ENCODE assay signal across 9 mouse cellular contexts in genomic region chr9:29642997-29643657, GRCm38 (mm10).
DNase-seq lines count a peak whose midpoint lies in the region; ATAC-seq lines count a peak whose summit lies in the region.
"Had no signal": no experiment of that assay in that cellular context is flagged by ENCODE, and none has a peak within 500 bp of the region (broad histone marks: within the 10 kb centered on the region; RNA-seq: fewer than 3 reads in every experiment).

No protein-coding gene starts in this region.

- H3K27me3 ChIP-seq in limb, embryonic 10.5 days (ENCODE audit: low read depth, poor library complexity, severe bottlenecking): peaks cover 24% of the 10 kb centered on the region
- H3K27me3 ChIP-seq in neural tube, embryonic 12.5 days (replicated peaks): no peaks in the 10 kb centered on the region
- H3K27me3 ChIP-seq: embryonic facial prominence, embryonic 15.5 days had no signal

- H3K4me3 ChIP-seq in limb, embryonic 10.5 days: no peak overlapping the region
- no peak overlapping the region for H3K4me3 ChIP-seq in neural tube, embryonic 12.5 days
- H3K4me3 ChIP-seq: embryonic facial prominence, embryonic 15.5 days had no signal

- no peak overlapping the region for H3K4me2 ChIP-seq in neural tube, embryonic 12.5 days (replicated peaks)
- H3K4me2 ChIP-seq: embryonic facial prominence, embryonic 15.5 days had no signal

- WGBS in limb, embryonic 10.5 days: 26% methylated on average over 11 of the region's 11 CpGs
- 21% methylated on average over 11 of the region's 11 CpGs for WGBS in neural tube, embryonic 12.5 days

- H3K36me3 ChIP-seq in limb, embryonic 10.5 days: no peaks in the 10 kb centered on the region
- H3K36me3 ChIP-seq in neural tube, embryonic 12.5 days: no peaks in the 10 kb centered on the region
- H3K36me3 ChIP-seq: embryonic facial prominence, embryonic 15.5 days had no signal

- H3K4me1 ChIP-seq in limb, embryonic 10.5 days: peaks cover 40% of the 10 kb centered on the region
- 0 out of 2 replicates have a peak, but pooled peaks cover 5% of the 10 kb centered on the region for H3K4me1 ChIP-seq in neural tube, embryonic 12.5 days

- peak; percentile 45 for ATAC-seq in neural tube, embryonic 12.5 days (ENCODE audit: low FRiP score, low read depth)

- H3K9ac ChIP-seq in neural tube, embryonic 12.5 days: no peak overlapping the region
- H3K9ac ChIP-seq: embryonic facial prominence, embryonic 15.5 days had no signal

- peak; percentile 58 for DNase-seq in urinary bladder, postnatal 25 days (ENCODE audit: low spot score)
- no peak for DNase-seq in urinary bladder, postnatal 4 days (ENCODE audit: low spot score in 2 of 2)
- DNase-seq in cerebellum, adult 9-11 months: peak; percentile 85
- peak; percentile 57 to 94 for DNase-seq in frontal cortex, adult 2 months (ENCODE audit: extremely low spot score in 1 of 2, low spot score in 1 of 2)
- DNase-seq in kidney, adult 8-10 months: peak; percentile 10 to 60
- peak; percentile 89 for DNase-seq in limb, embryonic 10.5 days (ENCODE audit: low spot score)
- DNase-seq in thymus, postnatal 36 days: peak; percentile 9 to 11

- H3K9me3 ChIP-seq in limb, embryonic 10.5 days (replicated peaks): no peaks in the 10 kb centered on the region
- H3K9me3 ChIP-seq in neural tube, embryonic 12.5 days: no peaks in the 10 kb centered on the region
- H3K9me3 ChIP-seq: embryonic facial prominence, embryonic 15.5 days had no signal

- no peak overlapping the region for H3K27ac ChIP-seq in limb, embryonic 10.5 days
- no peak overlapping the region for H3K27ac ChIP-seq in neural tube, embryonic 12.5 days
- H3K27ac ChIP-seq: embryonic facial prominence, embryonic 15.5 days had no signal

Comparison
In these comparisons a context has a peak if more than half of its experiments do, and no peak if none do; other contexts are left out.
1. DNase-seq: peak in urinary bladder, postnatal 25 days (single experiment), cerebellum, adult 9-11 months (single experiment), frontal cortex, adult 2 months (2 of 2), kidney, adult 8-10 months (2 of 2), limb, embryonic 10.5 days (single experiment) and thymus, postnatal 36 days (2 of 2); none in urinary bladder, postnatal 4 days (0 of 2).